Mouse (Mus musculus): Measurements from ENCODE around the gene Sh3bgrl3.

DNA sequence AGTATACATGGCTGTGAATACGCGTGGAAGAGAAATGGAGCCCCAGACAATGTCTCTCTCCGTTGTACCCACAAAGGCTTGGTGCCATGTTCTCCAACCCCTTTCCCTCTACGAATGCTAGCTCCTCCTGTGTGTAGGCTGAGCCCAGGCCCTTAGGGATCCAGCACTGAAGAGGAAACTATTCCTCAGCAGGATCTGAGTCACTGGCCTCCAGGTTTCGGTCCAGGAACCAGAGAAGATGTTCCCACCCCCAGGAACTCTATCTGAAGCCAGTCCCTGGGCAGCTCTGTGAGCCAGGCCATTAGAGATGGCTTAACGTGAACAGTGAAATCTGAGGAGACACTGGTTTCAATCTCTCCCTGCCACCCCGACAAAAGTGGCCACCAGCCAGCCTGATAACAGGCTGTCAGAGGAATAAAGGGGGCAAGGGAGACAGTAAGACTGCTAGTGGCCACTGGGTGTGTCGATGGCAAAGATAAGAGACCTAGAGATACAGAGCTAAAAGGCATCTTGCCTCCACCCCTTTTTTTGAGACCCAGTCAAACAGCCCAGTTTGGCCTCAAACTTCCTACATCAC lies 4.0 kb upstream of the Sh3bgrl3 start:
- TF ChIP-seq GATA1 (IDR thresholded peaks at IDR 0.05; ENCODE audit: low read length) (no peak), TAL1 (IDR thresholded peaks at IDR 0.05; ENCODE audit: low read length) (no peak)

Measured in erythroblast, embryonic 14.5 days (primary cell).